Mouse (Mus musculus): ENCODE data around the gene Pcca. TPM values are rescaled to one million over a fixed set of nuclear protein-coding genes. Genes with fewer than 3 reads are reported as not detected.

Pcca gene
- polyA plus RNA-seq, 1 experiment from 2014 or later = 21.5 TPM

- Histone ChIP-seq H3K4me3 (ENCODE audit: low read depth, low read length) (no peak overlapping the region), H3K27me3 (replicated peaks; ENCODE audit: control insufficient read depth, insufficient read depth, low read length) (no peaks in the 10 kb centered on the region), H3K36me3 (ENCODE audit: control insufficient read depth, insufficient read depth, low read length) (no peaks in the 10 kb centered on the region), H3K4me2 (ENCODE audit: low read length) (no peak overlapping the region), H3K4me1 (replicated peaks; ENCODE audit: control insufficient read depth, insufficient read depth, low read length) (no peaks in the 10 kb centered on the region), H3K9ac (ENCODE audit: low read length) (no peak overlapping the region), H3K27ac (ENCODE audit: low read depth) (no peak overlapping the region), H3K9me3 (ENCODE audit: control insufficient read depth, low read length) (no peaks in the 10 kb centered on the region)
- DNase-seq (ENCODE audit: low spot score) (no peak), ATAC-seq (replicated peaks; ENCODE audit: low FRiP score, low TSS enrichment, low read depth) (no peak)
- 79% methylated on average over 2 of the region's 2 CpGs for WGBS
Measured at GRCm38 (mm10) chr14:122788199-122788598, 254.1 kb downstream of the Pcca start.

- DNase-seq (ENCODE audit: low spot score) = no peak
- no peaks in the 10 kb centered on the region for H3K36me3 ChIP-seq (ENCODE audit: control insufficient read depth, insufficient read depth, low read length)
- no peak overlapping the region for H3K4me3 ChIP-seq (ENCODE audit: low read depth, low read length)
- 85% methylated on average over 7 of the region's 7 CpGs for WGBS
- no peak overlapping the region for H3K27ac ChIP-seq (ENCODE audit: low read depth)
- no peak overlapping the region for H3K4me2 ChIP-seq (ENCODE audit: low read length)
- H3K27me3 ChIP-seq (replicated peaks; ENCODE audit: control insufficient read depth, insufficient read depth, low read length) = no peaks in the 10 kb centered on the region
- no peaks in the 10 kb centered on the region for H3K9me3 ChIP-seq (ENCODE audit: control insufficient read depth, low read length)
- no peak overlapping the region for H3K9ac ChIP-seq (ENCODE audit: low read length)
- ATAC-seq (replicated peaks; ENCODE audit: low FRiP score, low TSS enrichment, low read depth) = no peak
- no peaks in the 10 kb centered on the region for H3K4me1 ChIP-seq (replicated peaks; ENCODE audit: control insufficient read depth, insufficient read depth, low read length)
Measured at GRCm38 (mm10) chr14:122790111-122790510, 256.0 kb downstream of the Pcca start.

GRCm38 (mm10) chr14:122793368-122793767, 259.2 kb downstream of the Pcca start:
- 81% methylated on average over 4 of the region's 4 CpGs for WGBS
- Histone ChIP-seq H3K4me2 (ENCODE audit: low read length) (no peak overlapping the region), H3K9ac (ENCODE audit: low read length) (no peak overlapping the region), H3K27me3 (replicated peaks; ENCODE audit: control insufficient read depth, insufficient read depth, low read length) (no peaks in the 10 kb centered on the region), H3K4me1 (replicated peaks; ENCODE audit: control insufficient read depth, insufficient read depth, low read length) (no peaks in the 10 kb centered on the region), H3K27ac (ENCODE audit: low read depth) (no peak overlapping the region), H3K4me3 (ENCODE audit: low read depth, low read length) (no peak overlapping the region), H3K9me3 (ENCODE audit: control insufficient read depth, low read length) (no peaks in the 10 kb centered on the region), H3K36me3 (ENCODE audit: control insufficient read depth, insufficient read depth, low read length) (no peaks in the 10 kb centered on the region)
- DNase-seq (ENCODE audit: low spot score) = no peak
- ATAC-seq (replicated peaks; ENCODE audit: low FRiP score, low TSS enrichment, low read depth) = no peak

GRCm38 (mm10) chr14:122800296-122800695, 266.2 kb downstream of the Pcca start:
- ATAC-seq (replicated peaks; ENCODE audit: low FRiP score, low TSS enrichment, low read depth) = no peak
- WGBS = 87% methylated on average over 4 of the region's 4 CpGs
- H3K27ac ChIP-seq (ENCODE audit: low read depth) = no peak overlapping the region
- H3K4me1 ChIP-seq (replicated peaks; ENCODE audit: control insufficient read depth, insufficient read depth, low read length) = no peaks in the 10 kb centered on the region
- no peak overlapping the region for H3K9ac ChIP-seq (ENCODE audit: low read length)
- no peak overlapping the region for H3K4me2 ChIP-seq (ENCODE audit: low read length)
- no peaks in the 10 kb centered on the region for H3K9me3 ChIP-seq (ENCODE audit: control insufficient read depth, low read length)
- H3K36me3 ChIP-seq (ENCODE audit: control insufficient read depth, insufficient read depth, low read length) = no peaks in the 10 kb centered on the region
- no peaks in the 10 kb centered on the region for H3K27me3 ChIP-seq (replicated peaks; ENCODE audit: control insufficient read depth, insufficient read depth, low read length)
- no peak for DNase-seq (ENCODE audit: low spot score)
- no peak overlapping the region for H3K4me3 ChIP-seq (ENCODE audit: low read depth, low read length)

- no peaks in the 10 kb centered on the region for H3K9me3 ChIP-seq (ENCODE audit: control insufficient read depth, low read length)
- H3K4me1 ChIP-seq (replicated peaks; ENCODE audit: control insufficient read depth, insufficient read depth, low read length) = no peaks in the 10 kb centered on the region
- no peak overlapping the region for H3K9ac ChIP-seq (ENCODE audit: low read length)
- 87% methylated on average over 3 of the region's 3 CpGs for WGBS
- H3K4me2 ChIP-seq (ENCODE audit: low read length) = no peak overlapping the region
- no peaks in the 10 kb centered on the region for H3K27me3 ChIP-seq (replicated peaks; ENCODE audit: control insufficient read depth, insufficient read depth, low read length)
- ATAC-seq (replicated peaks; ENCODE audit: low FRiP score, low TSS enrichment, low read depth) (no peak), DNase-seq (ENCODE audit: low spot score) (no peak)
- no peak overlapping the region for H3K4me3 ChIP-seq (ENCODE audit: low read depth, low read length)
- H3K27ac ChIP-seq (ENCODE audit: low read depth) = no peak overlapping the region
- no peaks in the 10 kb centered on the region for H3K36me3 ChIP-seq (ENCODE audit: control insufficient read depth, insufficient read depth, low read length)
Measured at GRCm38 (mm10) chr14:122821002-122821401, 286.9 kb downstream of the Pcca start.

GRCm38 (mm10) chr14:122823791-122824190, 289.7 kb downstream of the Pcca start:
- ATAC-seq (replicated peaks; ENCODE audit: low FRiP score, low TSS enrichment, low read depth) (no peak), DNase-seq (ENCODE audit: low spot score) (no peak)
- Histone ChIP-seq H3K9me3 (ENCODE audit: control insufficient read depth, low read length) (no peaks in the 10 kb centered on the region), H3K36me3 (ENCODE audit: control insufficient read depth, insufficient read depth, low read length) (no peaks in the 10 kb centered on the region), H3K4me1 (replicated peaks; ENCODE audit: control insufficient read depth, insufficient read depth, low read length) (no peaks in the 10 kb centered on the region), H3K9ac (ENCODE audit: low read length) (no peak overlapping the region), H3K4me2 (ENCODE audit: low read length) (no peak overlapping the region), H3K4me3 (ENCODE audit: low read depth, low read length) (no peak overlapping the region), H3K27ac (ENCODE audit: low read depth) (no peak overlapping the region), H3K27me3 (replicated peaks; ENCODE audit: control insufficient read depth, insufficient read depth, low read length) (no peaks in the 10 kb centered on the region)
- 56% methylated on average over 2 of the region's 2 CpGs for WGBS

GRCm38 (mm10) chr14:122825464-122825863, 291.3 kb downstream of the Pcca start:
- 87% methylated on average over 2 of the region's 2 CpGs for WGBS
- ATAC-seq (replicated peaks; ENCODE audit: low FRiP score, low TSS enrichment, low read depth) = no peak

GRCm38 (mm10) chr14:122830433-122830832, 296.3 kb downstream of the Pcca start:
- DNase-seq (ENCODE audit: low spot score) (no peak), ATAC-seq (replicated peaks; ENCODE audit: low FRiP score, low TSS enrichment, low read depth) (no peak)
- Histone ChIP-seq H3K4me2 (ENCODE audit: low read length) (no peak overlapping the region), H3K4me1 (replicated peaks; ENCODE audit: control insufficient read depth, insufficient read depth, low read length) (no peaks in the 10 kb centered on the region), H3K36me3 (ENCODE audit: control insufficient read depth, insufficient read depth, low read length) (no peaks in the 10 kb centered on the region), H3K4me3 (ENCODE audit: low read depth, low read length) (no peak overlapping the region), H3K9ac (ENCODE audit: low read length) (no peak overlapping the region), H3K27me3 (replicated peaks; ENCODE audit: control insufficient read depth, insufficient read depth, low read length) (no peaks in the 10 kb centered on the region), H3K9me3 (ENCODE audit: control insufficient read depth, low read length) (no peaks in the 10 kb centered on the region), H3K27ac (ENCODE audit: low read depth) (no peak overlapping the region)
- 91% methylated on average over 1 of the region's 1 CpGs for WGBS

More at GRCm38 (mm10) chr14:122825464-122825863, 291.3 kb downstream of the Pcca start:
- H3K4me2 ChIP-seq (ENCODE audit: low read length) = no peak overlapping the region
- no peaks in the 10 kb centered on the region for H3K36me3 ChIP-seq (ENCODE audit: control insufficient read depth, insufficient read depth, low read length)
- no peaks in the 10 kb centered on the region for H3K27me3 ChIP-seq (replicated peaks; ENCODE audit: control insufficient read depth, insufficient read depth, low read length)
- H3K27ac ChIP-seq (ENCODE audit: low read depth) = no peak overlapping the region
- DNase-seq (ENCODE audit: low spot score) = no peak
- H3K9me3 ChIP-seq (ENCODE audit: control insufficient read depth, low read length) = no peaks in the 10 kb centered on the region
- H3K4me3 ChIP-seq (ENCODE audit: low read depth, low read length) = no peak overlapping the region
- H3K4me1 ChIP-seq (replicated peaks; ENCODE audit: control insufficient read depth, insufficient read depth, low read length) = no peaks in the 10 kb centered on the region
- no peak overlapping the region for H3K9ac ChIP-seq (ENCODE audit: low read length)

GRCm38 (mm10) chr14:122833666-122834065, 299.5 kb downstream of the Pcca start:
- H3K9ac ChIP-seq (ENCODE audit: low read length) = no peak overlapping the region
- DNase-seq (ENCODE audit: low spot score) (no peak), ATAC-seq (replicated peaks; ENCODE audit: low FRiP score, low TSS enrichment, low read depth) (no peak)
- H3K4me3 ChIP-seq (ENCODE audit: low read depth, low read length) = no peak overlapping the region
- no peak overlapping the region for H3K4me2 ChIP-seq (ENCODE audit: low read length)
- no peak overlapping the region for H3K27ac ChIP-seq (ENCODE audit: low read depth)
- no peaks in the 10 kb centered on the region for H3K4me1 ChIP-seq (replicated peaks; ENCODE audit: control insufficient read depth, insufficient read depth, low read length)
- no peaks in the 10 kb centered on the region for H3K36me3 ChIP-seq (ENCODE audit: control insufficient read depth, insufficient read depth, low read length)
- WGBS = 77% methylated on average over 3 of the region's 3 CpGs
- H3K9me3 ChIP-seq (ENCODE audit: control insufficient read depth, low read length) = no peaks in the 10 kb centered on the region
- H3K27me3 ChIP-seq (replicated peaks; ENCODE audit: control insufficient read depth, insufficient read depth, low read length) = no peaks in the 10 kb centered on the region
